Mouse (Mus musculus) hindbrain, postnatal 0 days (tissue): ENCODE results near the gene Fam169a. TPM values are rescaled to one million over a fixed set of nuclear protein-coding genes. Genes with fewer than 3 reads are reported as not detected.
A peak's percentile ranks its signal among the peaks of the same experiment; 100 is the strongest.

Source experiments
- ATAC-seq: fragments of 200-750 bp; cut with Nextera tagmentation; 2 replicates; pipeline ENCODE4 v1.8.0; 2017; ENCODE audit warnings: mild to moderate bottlenecking, moderate TSS enrichment, moderate library complexity
- DNase-seq: peaks from one replicate; pipeline ENCODE4 v3.0.0-alpha.2; 2015; ENCODE audit warnings: low spot score
- H3K27ac ChIP-seq: fragments of 300-500 bp; sonication (generic); 2 replicates; pipeline ENCODE4 v1.5.1; 2014; ENCODE audit warnings: mild to moderate bottlenecking
- H3K27me3 ChIP-seq: fragments of 300-500 bp; sonication (generic); 2 replicates; pipeline ENCODE4 v1.6.1; 2014; ENCODE audit warnings: low read length, mixed read lengths; ENCODE audit not compliant: insufficient read depth
- H3K36me3 ChIP-seq: fragments of 300-500 bp; sonication (generic); 2 replicates; pipeline ENCODE4 v1.6.1; 2014; ENCODE audit warnings: low read length, mixed read lengths; ENCODE audit not compliant: insufficient read depth
- H3K4me1 ChIP-seq: fragments of 300-500 bp; sonication (generic); 2 replicates; pipeline ENCODE4 v1.6.1; 2014; ENCODE audit warnings: antibody characterized with exemption, low read length, mixed read lengths; ENCODE audit not compliant: insufficient read depth
- H3K4me2 ChIP-seq: fragments of 300-500 bp; sonication (generic); 2 replicates; pipeline ENCODE4 v1.6.1; 2014; ENCODE audit warnings: low read depth, mild to moderate bottlenecking, low read length, moderate library complexity, mixed read lengths
- H3K4me3 ChIP-seq: fragments of 300-500 bp; sonication (generic); 2 replicates; pipeline ENCODE4 v1.5.1; 2014; ENCODE audit warnings: low read length
- H3K9ac ChIP-seq: fragments of 300-500 bp; sonication (generic); replicated peaks from 2 replicates; pipeline ENCODE4 v1.6.1; 2014; ENCODE audit warnings: mild to moderate bottlenecking, low read length, moderate library complexity, mixed read lengths
- H3K9me3 ChIP-seq: fragments of 300-500 bp; sonication (generic); 2 replicates; pipeline ENCODE4 v1.6.1; 2016; ENCODE audit warnings: low read length, mixed read lengths
- CTCF ChIP-seq: IDR thresholded peaks from 2 replicates; pipeline ENCODE4 v1.5.1; 2016; ENCODE audit warnings: antibody characterized with exemption, control low read depth, low read depth
- WGBS: fragments of 180-500 bp; shearing (Covaris S2); extraction: QIAGEN DNeasy Blood & Tissue Kit; methylation state at CpG from one replicate; pipeline ENCODE4 v1.1.7; 2014; 5-methylcytosine and 5-hydroxymethylcytosine counted together
- polyA plus RNA-seq: library from polyadenylated mRNA; unstranded; fragments of >200 nt; fragmentation: Nextera tagmentation; extraction: Ambion mirVana; gene quantifications from 2 replicates; pipeline ENCODE4 v1.2.1, GENCODE M21; 2015
- total RNA-seq: library from RNA; depleted of rRNA; stranded (reverse); fragments of >200 nt; gene quantifications from 2 replicates; pipeline ENCODE4 v1.2.3, GENCODE M21; 2014

Gene Fam169a
- total and polyA plus RNA-seq, 2 experiments from 2014 or later = 24.8 to 27.8 TPM

DNA sequence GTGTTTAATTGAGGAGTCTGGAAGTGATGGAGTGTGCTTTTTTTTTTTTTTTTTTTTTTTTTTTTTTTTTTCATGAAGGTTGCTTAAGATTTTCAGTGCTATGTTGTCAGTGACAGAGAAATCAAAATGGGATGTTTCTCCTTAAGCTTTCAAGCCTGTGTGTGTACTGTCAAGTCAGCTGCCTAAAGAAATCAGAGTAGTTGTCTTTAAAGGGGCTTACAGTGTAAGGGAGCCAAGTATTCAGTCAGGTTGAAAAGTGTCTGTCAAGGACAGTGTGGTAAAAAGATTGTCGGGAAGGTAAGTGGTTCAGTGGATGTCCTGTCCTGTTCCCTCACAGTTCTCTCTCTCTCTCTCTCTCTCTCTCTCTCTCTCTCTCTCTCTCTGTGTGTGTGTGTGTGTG is 6.4 kb downstream of the Fam169a start:
- Histone ChIP-seq H3K4me3 (no peak overlapping the region), H3K27ac (no peak overlapping the region), H3K27me3 (no peaks in the 10 kb centered on the region), H3K9ac (no peak overlapping the region), H3K4me2 (peak overlapping the region; percentile 76), H3K36me3 (no peaks in the 10 kb centered on the region), H3K9me3 (no peaks in the 10 kb centered on the region), H3K4me1 (no peaks in the 10 kb centered on the region)
- no peak for TF ChIP-seq CTCF
- WGBS = 33% methylated on average over 1 of the region's 1 CpGs
- DNase-seq (no peak), ATAC-seq (no peak)

- 93% methylated on average over 2 of the region's 2 CpGs for WGBS
Measured at GRCm38 (mm10) chr13:97077556-97077955, 10.5 kb downstream of the Fam169a start.

GRCm38 (mm10) chr13:97080201-97080600 is 13.1 kb downstream of the Fam169a start:
- no peaks in the 10 kb centered on the region for H3K4me1 ChIP-seq
- 73% methylated on average over 2 of the region's 2 CpGs for WGBS
- no peak overlapping the region for H3K27ac ChIP-seq
- DNase-seq = peak; percentile 42
- H3K4me3 ChIP-seq = no peak overlapping the region
- H3K27me3 ChIP-seq = no peaks in the 10 kb centered on the region
- H3K4me2 ChIP-seq = no peak overlapping the region
- no peak for ATAC-seq
- no peaks in the 10 kb centered on the region for H3K36me3 ChIP-seq
- H3K9ac ChIP-seq = no peak overlapping the region
- H3K9me3 ChIP-seq = no peaks in the 10 kb centered on the region
- no peak for TF ChIP-seq CTCF

More at GRCm38 (mm10) chr13:97077556-97077955, 10.5 kb downstream of the Fam169a start:
- H3K27ac ChIP-seq = no peak overlapping the region
- no peaks in the 10 kb centered on the region for H3K4me1 ChIP-seq
- no peak overlapping the region for H3K4me3 ChIP-seq
- no peak overlapping the region for H3K4me2 ChIP-seq
- no peak overlapping the region for H3K9ac ChIP-seq
- H3K9me3 ChIP-seq = no peaks in the 10 kb centered on the region
- no peak for TF ChIP-seq CTCF
- DNase-seq (no peak), ATAC-seq (no peak)
- no peaks in the 10 kb centered on the region for H3K27me3 ChIP-seq
- no peaks in the 10 kb centered on the region for H3K36me3 ChIP-seq

DNA sequence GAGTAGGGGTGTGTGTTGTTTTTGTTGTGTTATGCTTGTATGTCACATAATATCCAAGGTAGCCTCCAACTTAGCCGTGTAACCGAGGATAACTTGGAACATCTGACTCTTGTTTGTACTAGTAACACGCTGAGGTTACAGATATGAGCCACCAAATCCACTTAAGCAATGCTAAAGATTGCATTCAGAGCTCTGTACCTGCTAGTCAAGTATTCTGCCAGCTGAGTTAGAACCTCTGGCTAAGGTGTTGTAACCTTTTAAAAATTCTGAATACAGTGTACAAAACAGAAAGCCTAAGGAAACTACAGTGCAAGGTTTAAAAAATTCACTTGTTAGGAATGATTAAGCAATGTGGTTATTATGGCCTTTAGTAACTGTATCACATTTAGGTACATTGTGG is 13.5 kb downstream of the Fam169a start:
- no peak overlapping the region for H3K4me2 ChIP-seq
- 82% methylated on average over 3 of the region's 3 CpGs for WGBS
- ATAC-seq (no peak), DNase-seq (no peak)
- H3K27me3 ChIP-seq = no peaks in the 10 kb centered on the region
- no peaks in the 10 kb centered on the region for H3K36me3 ChIP-seq
- no peak overlapping the region for H3K9ac ChIP-seq
- TF ChIP-seq CTCF = no peak
- H3K4me1 ChIP-seq = no peaks in the 10 kb centered on the region
- H3K4me3 ChIP-seq = no peak overlapping the region
- no peaks in the 10 kb centered on the region for H3K9me3 ChIP-seq
- no peak overlapping the region for H3K27ac ChIP-seq

GRCm38 (mm10) chr13:97082432-97082831 is 15.3 kb downstream of the Fam169a start:
- H3K36me3 ChIP-seq = no peaks in the 10 kb centered on the region
- 91% methylated on average over 7 of the region's 7 CpGs for WGBS
- ATAC-seq (no peak), DNase-seq (no peak)
- H3K4me3 ChIP-seq = no peak overlapping the region
- no peak overlapping the region for H3K9ac ChIP-seq
- no peak for TF ChIP-seq CTCF
- no peak overlapping the region for H3K27ac ChIP-seq
- H3K9me3 ChIP-seq = no peaks in the 10 kb centered on the region
- H3K4me1 ChIP-seq = no peaks in the 10 kb centered on the region
- no peak overlapping the region for H3K4me2 ChIP-seq
- no peaks in the 10 kb centered on the region for H3K27me3 ChIP-seq

DNA sequence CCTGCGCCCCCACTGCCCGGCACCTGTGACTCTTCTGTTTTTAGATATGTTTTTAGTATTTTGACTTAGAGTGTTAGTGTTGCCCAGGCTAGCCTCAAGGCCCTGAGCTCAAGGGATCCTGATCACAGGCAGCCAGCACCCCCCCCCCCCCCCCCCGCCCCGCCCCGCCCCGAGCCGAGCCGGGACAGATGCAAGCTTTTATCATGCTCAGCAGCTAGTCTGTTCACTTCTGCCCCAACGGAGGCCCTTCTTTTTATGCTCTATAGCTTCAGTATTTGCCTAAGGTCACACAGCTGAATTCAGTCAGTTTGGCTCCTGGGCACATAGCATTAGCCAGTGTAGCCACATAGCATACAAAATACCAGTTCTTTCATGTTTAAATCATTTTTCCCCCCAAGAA is 19.2 kb downstream of the Fam169a start:
- Histone ChIP-seq H3K4me1 (no peaks in the 10 kb centered on the region), H3K9ac (no peak overlapping the region), H3K27ac (no peak overlapping the region), H3K4me3 (no peak overlapping the region), H3K9me3 (no peaks in the 10 kb centered on the region), H3K4me2 (no peak overlapping the region), H3K27me3 (no peaks in the 10 kb centered on the region), H3K36me3 (no peaks in the 10 kb centered on the region)
- no peak for ATAC-seq
- 66% methylated on average over 3 of the region's 9 CpGs for WGBS
- DNase-seq = no peak
- no peak for TF ChIP-seq CTCF

DNA sequence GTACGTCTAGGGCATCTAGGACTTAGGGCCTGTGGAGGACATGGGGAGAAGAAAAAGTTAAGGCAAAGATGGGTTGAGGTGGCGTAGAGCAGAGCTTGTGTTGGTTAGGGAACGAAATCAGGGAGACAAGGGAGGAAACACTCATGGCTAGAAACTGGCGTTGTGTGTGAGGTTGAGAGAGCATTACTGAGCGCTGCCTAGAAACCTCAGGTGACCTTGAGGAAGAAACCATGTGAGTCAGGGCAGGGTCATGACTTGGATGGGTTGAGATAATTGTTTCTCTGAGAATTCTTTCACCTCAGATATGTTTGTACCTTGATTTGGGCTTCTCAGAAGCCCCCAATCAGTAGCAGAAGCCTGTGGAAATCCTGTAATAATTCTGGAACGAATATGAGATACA is 20.3 kb downstream of the Fam169a start:
- 94% methylated on average over 6 of the region's 6 CpGs for WGBS
- ATAC-seq = no peak
- TF ChIP-seq CTCF = no peak

More for the DNA sequence above, 20.3 kb downstream of the Fam169a start:
- Histone ChIP-seq H3K27me3 (no peaks in the 10 kb centered on the region), H3K4me1 (no peaks in the 10 kb centered on the region), H3K9ac (no peak overlapping the region), H3K27ac (no peak overlapping the region), H3K4me3 (no peak overlapping the region), H3K9me3 (no peaks in the 10 kb centered on the region), H3K36me3 (no peaks in the 10 kb centered on the region), H3K4me2 (no peak overlapping the region)
- DNase-seq = no peak
